Mouse (Mus musculus) ovary, adult 18-20 months (tissue): ENCODE results near the gene Catsper1.
"Not testable (repeated sequence)": the region's sequence is repeated elsewhere in the genome, so short reads cannot be mapped to it uniquely, and the experiment has no call there.

Source experiments
- DNase-seq: peaks from one replicate; pipeline ENCODE4 v3.0.0; 2022; ENCODE audit warnings: low spot score, mixed read lengths

Catsper1 gene

DNA sequence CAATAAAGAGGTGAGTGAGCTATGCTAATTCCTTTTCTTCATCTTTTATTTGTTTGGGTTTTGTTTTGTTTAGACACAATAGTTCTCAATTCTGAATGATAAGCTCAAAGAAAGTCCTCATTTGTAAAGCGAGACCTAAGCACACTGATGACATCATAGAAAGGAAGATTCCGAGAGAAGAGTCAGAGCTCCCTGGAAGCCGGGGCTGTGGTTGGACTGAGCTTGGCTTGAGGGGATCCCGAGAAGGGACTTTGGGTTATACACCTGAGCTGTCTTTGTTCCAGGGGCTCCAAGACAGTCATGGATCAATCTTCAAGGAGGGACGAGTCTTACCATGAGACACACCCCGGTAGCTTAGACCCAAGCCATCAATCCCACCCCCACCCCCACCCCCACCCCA is at the start of gene Catsper1:
Catsper1 (plus strand) TSS at position 301 of the 400 bp plus-strand sequence.
- no peak for DNase-seq

DNA sequence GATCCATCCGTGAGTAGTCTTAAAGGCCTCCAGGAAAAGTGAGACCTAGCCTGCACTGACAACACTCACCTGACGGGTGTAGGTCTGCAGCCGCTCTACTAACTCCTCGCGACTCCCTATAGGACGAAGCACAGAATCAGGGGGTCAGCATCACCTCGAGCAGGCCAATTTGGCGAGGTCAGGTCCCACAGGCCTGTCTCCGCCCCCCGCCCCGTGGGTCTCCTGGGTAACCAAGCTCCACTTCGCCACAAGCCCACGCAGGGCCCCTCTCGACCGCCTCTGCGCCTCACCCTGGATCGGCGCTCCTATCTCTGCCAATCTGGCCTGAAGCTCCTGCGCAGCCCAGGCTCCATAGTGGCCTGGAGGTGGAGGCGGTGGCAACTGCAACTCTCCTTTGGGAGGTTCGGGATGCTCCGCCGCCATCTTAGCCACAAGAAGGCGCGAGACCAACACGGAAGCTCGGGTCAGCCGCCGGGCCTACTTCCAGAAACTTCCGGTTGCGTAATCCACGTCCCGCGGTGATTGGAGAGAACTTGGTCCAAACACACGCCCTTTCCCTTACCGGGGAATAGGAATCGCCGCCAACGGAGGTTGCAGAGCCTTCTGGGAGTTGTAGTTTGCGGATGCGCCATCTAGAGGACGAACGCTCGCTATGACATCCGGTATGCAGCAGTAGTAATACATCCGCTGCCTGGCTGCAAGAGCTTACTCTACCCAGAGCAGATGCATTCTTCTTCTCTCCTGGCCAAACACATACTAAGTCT is 40.4 kb upstream of the Catsper1 start, which contains the start of gene Sf3b2:
Sf3b2 (minus strand) TSS at position 484 of the 764 bp plus-strand sequence.
- peak; percentile 98 for DNase-seq

DNA sequence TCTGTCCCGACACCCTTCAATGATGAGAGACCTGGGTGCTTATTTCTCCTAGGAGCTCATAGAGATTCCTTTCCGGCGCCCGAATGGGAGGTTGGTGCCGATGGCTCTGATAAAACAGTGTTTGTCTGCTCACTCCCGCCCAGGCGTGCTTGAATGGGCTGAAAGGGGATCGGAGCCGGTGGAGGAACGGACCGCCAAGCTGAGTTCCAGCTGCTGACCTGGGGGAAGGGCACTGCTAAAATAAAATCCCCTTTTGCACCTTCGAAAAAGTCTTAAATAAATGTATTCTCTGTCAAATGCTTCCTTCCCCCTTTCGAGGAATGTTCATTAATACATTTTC is 39.8 kb upstream of the Catsper1 start:
- DNase-seq = no peak

DNA sequence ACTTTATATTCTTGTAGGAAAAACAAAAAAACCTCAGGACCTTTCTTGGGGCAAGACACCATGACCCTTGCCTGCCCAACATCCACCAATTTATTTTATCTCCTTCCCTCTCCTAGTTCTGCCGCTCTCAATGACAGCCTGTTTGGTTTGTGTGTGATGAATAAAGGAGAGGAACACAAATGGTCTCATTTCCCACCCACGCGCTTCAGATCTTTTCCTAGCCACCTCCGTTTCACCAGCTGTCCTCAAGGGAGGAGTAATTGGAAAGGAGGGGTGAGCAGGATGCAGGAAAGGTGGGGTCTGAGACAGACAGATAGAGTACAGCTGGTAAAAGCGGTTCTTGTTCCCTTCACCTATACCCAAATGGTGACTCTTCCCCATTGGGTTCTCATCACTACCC is 38.9 kb upstream of the Catsper1 start:
- DNase-seq = no peak

DNA sequence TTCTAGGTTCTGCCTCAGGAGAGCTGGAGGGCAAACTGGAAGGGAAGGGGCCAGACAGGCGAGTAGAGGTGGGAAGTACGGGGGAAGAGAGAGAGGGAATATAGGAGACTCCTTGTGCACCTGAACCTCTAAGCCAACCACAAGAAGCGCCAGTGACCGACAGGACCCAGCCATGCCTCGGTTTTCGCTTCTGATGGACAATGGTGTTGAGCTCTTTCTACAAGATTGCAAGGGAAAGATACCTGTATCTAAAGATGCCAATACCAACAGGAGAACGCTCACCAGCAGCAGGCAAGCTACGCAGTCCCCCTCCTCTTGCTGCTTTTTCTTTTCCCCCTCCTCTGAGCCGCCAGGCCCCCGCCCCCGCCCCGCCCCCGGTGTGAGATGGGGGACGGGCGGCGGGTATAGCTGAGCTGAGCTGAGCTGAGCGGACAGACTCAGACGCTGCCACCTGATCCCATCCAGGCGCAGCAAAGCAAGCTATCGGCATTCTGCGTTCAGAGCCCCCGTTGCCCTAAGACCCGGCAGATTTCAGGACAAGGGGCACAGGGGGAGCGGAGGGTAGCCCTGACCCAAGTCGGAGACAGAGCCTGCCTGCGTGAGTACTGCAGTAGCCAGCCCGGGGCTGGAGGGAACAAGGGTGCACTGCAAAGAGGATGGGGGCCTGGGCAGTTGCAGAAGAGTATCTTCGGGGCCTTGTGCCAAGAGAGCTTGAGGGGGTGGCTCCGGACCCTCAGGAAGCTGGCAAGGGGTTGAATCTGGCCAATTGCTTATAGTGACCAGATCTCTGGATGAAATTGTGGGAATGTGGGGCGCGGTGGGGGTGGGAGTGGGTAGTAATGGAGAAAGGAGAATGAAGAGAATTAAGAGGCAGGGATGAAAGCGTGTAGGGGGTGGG is 37.4 kb upstream of the Catsper1 start, which contains the start of gene Gal3st3:
Gal3st3 (plus strand) TSS at position 429 of the 898 bp plus-strand sequence.
- DNase-seq = no peak

DNA sequence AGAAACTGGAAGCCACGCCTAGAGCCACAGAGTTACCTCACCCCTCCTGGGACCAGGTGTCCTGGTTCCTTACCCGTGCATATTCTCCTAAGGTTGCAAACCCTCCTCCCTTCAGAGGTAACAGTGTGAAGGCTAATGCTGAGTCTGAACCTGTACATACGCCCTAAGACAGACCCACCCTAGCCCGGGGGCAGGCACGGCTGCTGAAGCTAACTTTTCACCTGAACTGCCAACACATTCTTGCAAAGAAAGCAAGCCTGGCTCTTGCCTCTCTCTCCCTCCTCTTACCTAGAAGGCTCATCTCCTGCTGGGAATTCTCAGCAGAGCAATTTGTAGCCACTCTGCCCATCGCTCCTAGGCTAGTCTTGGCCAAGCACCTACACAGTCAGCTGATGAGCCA is 35.0 kb upstream of the Catsper1 start:
- DNase-seq = no peak

DNA sequence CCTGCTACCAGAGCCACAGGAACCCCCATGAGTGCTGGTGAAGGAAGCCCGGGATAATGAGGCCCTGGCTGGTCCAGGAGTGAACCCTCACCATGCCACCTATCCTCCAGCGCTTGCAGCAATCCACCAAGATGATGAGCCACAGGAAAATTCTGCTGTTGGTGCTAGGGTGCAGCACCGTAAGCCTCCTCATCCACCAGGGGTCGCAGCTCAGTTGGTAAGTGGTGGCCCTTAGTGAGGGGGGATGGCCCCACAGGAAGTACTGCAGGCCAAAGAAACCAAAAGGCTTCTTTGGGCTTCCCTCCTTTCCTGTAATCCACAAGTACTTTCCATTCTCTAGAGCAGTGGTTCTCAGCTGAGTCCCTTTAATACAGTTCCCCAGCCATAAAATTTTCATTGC is 33.1 kb upstream of the Catsper1 start:
- no peak for DNase-seq

DNA sequence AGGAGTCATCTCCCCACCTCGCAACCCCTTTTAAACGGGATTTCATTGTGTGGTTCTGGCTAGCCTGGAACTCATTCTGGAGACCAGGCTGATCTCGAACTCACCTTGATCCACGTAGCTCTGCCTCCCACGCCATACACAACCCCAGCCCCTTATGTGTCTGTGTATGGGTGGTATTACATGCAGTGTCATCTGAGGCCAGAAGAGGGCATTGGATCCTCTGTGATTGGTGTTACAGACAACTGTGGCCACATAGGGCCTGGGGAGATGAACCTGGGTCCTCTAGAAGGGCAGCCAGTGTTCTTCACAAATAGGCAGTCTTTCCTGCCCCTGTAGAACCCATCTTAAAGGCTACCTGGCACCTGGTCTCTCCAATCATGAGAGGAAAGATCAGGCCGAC is 29.3 kb upstream of the Catsper1 start:
- no peak for DNase-seq

DNA sequence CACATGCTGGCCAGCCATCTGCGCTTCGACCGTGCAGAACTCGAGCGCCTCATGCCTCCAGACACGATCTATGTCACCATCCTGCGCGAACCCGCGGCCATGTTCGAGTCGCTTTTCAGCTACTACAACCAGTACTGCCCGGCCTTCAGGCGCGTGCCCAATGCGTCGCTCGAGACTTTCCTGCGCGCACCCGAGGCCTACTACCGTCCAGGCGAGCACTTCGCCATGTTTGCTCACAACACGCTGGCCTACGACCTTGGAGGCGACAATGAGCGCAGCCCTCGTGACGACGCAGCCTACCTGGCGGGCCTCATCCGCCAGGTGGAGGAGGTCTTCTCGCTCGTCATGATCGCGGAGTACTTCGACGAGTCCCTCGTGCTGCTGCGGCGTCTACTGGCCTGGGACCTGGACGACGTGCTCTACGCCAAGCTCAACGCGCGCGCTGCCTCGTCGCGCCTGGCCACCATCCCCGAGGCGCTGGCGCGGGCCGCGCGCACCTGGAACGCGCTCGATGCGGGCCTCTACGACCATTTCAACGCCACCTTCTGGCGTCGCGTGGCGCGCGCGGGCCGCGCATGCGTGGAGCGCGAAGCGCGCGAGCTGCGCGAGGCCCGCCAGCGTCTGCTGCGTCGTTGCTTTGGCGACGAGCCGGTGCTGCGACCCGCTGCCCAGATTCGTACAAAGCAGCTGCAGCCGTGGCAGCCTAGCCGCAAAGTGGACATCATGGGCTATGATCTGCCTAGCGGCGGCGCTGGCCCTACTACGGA is 28.4 kb upstream of the Catsper1 start:
- DNase-seq = no peak

DNA sequence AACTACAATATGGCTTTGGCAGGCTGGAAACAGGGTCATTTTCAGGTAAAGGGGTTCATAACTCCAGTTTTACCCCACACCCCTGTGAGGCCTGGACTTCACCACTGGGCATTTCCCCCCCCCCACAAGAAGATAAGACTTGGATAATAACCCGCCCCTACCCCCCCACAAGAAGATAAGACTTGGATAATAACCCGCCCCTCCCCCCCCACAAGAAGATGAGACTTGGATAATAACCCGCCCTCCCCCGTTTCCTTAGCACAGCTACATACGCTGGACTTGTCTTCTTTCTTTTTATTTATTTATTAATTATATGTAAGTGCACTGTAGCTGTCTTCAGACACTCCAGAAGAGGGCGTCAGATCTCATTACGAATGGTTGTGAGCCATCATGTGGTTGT is 26.5 kb upstream of the Catsper1 start:
- no peak for DNase-seq

DNA sequence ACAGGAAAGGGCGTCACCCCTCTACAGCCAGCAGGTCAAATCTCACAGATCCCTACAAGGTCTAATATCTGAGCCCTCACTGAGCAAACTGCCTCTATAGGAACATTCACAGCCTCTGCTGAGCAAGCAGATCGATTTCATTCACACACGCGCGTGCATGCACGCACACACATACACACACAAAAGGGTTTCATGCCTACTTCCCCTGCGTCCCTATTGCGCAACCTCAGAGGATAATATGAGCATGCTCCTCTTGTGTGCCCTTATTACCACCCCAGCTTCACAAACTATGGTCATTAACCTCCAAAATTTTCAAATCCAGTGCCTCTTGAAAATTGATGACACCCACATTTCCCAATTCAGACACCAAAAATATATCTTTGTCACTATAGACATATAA is 22.4 kb upstream of the Catsper1 start:
- no peak for DNase-seq

DNA sequence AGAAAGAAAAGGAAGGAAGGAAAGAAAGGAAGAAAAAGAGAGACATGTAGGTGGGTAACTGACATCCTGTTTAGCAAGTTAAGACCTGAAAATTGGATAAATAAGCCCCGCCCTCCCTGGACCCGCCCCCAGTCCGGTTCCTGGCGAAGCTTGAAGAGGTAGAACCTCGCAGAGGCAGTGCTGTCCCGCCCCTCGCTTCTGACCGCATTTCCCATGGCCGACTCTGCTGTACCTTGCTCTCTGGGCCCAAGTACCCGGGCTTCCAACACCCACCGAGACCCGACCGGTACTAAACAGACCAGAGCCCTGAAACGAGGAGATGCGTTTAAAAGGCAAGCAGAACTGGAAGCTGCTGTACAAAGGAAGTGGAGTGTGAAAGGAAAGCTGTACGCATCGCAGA is 11.7 kb upstream of the Catsper1 start:
- no peak for DNase-seq

DNA sequence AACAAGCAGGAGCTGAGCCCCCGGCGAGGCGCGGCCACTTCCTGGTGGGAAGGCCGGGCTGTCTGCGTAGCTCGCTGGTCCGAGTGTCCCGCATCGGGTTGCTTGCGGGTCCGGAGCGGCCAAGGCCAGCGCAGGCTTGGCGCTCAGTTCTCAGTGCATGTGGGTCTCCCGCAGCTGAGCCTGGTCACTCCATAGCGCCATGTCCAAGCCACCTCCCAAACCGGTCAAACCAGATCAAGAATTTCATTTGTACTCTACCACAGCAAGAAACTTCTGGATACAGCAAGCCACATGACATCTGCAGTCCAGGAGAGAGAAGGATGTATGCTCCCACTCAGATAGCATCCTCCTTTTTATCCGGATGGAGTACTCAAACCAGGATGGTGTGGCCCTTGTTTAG is 7.6 kb upstream of the Catsper1 start:
- no peak for DNase-seq

DNA sequence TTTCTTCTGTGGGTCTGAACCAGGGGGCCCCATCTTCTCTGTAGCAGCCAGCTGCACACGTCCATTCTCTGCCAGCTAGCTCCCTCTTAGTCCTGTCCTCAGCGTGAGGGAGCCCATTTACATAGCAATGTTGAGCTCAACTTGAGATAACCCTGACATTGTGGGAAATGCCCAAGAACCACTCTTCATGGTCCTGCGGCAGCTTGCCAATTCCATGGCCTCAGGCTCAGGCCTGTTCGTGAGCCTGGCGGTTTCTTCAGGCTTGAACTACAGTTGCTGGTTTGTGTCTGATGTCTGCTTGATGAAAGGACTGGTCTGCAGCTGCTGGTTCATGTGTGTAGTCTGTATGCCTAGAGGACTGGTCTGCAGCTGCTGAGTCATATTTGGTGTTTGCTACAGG is 800 bp upstream of the Catsper1 start:
- DNase-seq = no peak

DNA sequence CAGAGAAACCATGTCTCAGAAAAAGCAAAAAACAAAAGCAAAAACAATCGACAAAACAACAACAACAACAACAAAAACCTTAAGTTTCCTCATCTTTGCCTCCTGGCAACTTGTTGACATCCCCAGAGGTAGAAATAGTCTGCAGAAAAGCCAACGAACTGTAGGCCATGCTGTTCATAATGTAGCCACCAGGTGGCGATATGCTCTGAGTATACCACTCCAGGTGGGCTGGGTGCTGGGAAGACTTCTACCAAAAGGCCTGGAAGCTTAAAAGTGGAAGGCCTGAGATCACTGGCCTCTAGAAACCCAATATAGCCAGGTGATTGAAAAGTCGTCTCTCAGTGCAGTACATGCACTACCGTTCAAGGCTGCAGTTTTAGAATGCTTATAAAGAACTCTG is 2.4 kb downstream of the Catsper1 start:
- DNase-seq = peak; percentile 32

DNA sequence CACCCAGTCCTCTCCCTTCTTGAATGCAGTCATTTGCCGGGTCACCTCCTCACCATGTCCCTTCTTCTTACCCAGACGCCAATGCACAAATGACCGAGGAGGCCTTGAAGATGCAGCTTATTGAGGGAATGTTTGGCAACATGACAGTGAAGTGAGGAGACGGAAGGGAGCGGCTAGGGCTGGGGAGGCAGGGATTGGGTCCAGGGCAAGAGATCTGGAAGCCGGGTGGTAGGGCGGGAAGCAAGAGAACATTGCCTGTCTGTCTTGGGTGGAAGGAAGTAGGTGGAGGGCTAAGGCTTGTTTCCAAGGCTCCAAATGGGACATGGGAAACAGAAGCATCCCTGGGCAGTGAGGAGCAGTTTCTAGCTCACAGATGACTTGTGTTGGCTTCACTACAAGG is 5.8 kb downstream of the Catsper1 start:
- DNase-seq = no peak

DNA sequence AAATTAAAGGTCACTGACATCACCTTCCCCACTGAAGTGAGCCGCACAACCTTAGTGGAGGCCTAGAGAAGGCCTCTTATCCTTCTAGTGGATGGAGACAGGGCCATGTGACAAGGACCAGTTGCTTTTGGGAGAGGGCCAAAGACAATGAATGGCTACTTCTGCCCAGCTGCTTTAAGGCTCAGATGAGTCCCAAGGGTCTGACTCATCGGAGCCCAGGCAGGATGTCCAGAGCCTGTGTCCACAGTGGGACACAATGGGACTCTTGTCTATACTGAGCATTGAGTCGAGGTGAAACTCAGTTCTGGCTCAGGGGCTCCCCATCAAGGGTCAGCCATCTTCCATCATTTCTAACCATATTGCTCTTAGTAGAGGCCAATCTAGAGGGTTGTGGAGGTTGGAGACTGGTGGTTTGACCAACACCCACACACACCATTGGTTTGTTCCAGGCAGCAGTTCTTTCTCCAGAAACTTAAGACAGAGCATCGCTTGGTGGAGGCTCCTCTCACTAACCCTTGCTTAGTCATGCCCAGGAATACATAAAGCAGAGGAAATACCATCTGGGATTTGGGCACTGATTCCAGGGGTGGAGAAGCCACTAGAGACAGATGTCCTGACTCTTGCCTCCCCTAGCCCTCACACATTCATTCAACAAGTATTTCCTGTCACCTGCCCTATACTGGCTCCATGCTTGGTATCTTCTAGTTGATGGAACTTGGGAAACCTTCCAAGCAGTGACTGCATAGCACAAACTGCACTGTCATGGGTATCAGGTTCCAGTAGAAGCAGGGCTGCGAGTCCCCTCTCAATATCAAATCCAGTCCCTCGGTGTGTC is 10.0 kb downstream of the Catsper1 start:
- no peak for DNase-seq

DNA sequence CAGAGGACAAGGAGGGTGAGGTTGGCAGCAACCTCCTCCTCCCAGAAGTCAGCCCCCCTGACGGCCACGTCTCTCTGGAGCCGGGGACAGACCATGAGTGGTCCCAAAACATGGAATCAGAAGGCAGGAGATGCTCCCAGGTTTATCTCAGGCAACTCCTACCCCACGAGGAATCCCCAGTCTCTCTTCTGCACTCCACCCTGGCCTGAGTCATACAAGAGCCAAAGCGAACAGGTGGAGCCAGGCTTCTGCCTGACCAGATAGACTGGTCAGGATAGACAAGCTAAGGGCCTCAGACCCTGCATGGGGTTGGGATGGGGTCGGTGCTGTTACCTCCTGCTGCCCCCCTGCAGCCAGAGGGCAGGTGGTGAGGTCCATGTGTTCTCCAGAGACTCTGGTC is 12.5 kb downstream of the Catsper1 start:
- DNase-seq = no peak

DNA sequence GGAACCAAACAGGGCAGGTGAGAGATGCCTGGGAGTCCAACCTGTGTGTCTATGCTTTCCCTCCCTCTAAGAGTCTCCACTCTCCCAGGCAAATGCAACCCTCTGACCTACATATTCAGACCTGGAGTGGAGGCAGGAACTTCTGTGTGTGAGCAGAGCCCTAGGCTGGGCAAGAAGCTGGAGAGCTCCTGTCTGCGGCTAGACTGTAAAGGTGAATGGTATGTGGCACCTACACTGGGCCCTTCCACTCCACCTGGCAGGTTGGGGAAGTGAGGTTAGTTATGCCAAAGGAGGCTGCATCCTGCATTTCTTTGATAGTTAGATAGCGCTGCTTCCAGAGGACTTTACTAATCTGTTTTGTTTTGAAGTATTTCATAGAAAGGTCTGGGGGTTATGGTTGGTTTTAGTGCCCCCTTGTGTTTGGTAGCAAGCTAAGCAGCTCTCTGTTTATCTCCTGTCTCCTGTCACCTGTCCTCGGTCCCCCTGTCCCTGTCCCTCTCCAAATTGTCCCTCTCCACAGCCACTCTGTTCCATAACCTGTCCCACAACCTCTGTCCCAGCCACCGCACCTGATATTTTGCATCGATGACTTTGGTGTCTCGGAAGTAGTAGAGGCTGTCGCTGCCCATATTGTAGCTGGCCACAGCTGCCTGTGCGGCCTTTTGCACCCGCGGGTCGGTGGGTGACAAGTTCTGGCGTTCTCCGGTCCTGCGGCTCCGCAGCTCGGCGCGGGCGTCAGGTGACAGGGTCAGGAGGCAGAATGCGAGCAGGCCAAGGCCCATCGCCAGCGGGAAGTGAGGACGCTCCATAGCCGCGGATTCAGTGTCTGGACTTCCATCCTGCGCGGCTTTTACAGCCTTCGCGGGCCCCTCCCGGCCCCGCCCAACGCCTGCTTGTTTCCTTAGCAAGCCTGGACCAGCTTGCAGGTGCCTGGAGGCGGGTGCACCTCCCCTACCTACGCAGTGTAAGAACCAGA is 13.3 kb downstream of the Catsper1 start:
- DNase-seq = no peak

DNA sequence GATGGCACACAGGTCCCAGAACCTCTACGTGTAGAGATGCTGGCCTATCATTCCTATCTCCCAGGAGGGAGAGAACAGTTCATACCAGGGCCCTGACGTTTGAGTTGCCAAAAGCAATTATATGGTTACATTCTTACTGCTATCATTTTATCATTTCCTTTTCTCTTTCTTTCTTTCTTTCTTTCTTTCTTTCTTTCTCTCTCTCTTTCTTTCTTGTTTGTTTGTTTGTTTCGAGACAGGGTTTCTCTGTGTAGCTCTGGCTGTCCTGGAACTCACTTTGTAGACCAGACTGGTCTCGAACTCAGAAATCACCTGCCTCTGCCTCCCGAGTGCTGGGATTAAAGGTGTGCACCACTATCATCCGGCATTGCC is 13.9 kb downstream of the Catsper1 start, which contains the start of gene Cst6:
Cst6 (minus strand) TSS at position 73 of the 372 bp plus-strand sequence.
- DNase-seq = not testable (repeated sequence)
